Mouse (Mus musculus) limb, embryonic 14.5 days (tissue): ENCODE measurements at regions not wholly inside any gene's neighbourhood (a gene's known extent, or its start where the extent isn't known, plus 50 kb on each side); places are given as distances from the start of the nearest gene placed in this dataset.

Source experiments
- ATAC-seq: fragments of 200-750 bp; cut with Nextera tagmentation; 2 replicates; pipeline ENCODE4 v1.8.0; 2017; ENCODE audit warnings: low read depth, moderate number of reproducible peaks, moderate TSS enrichment; ENCODE audit not compliant: low FRiP score
- DNase-seq: peaks from one replicate; pipeline ENCODE4 v3.0.0-alpha.2; 2015; ENCODE audit warnings: low spot score
- H3K27ac ChIP-seq: fragments of 300-500 bp; sonication (generic); replicated peaks from 2 replicates; pipeline ENCODE4 v1.5.1; 2014; ENCODE audit warnings: low read depth, mild to moderate bottlenecking, low read length, moderate library complexity, mixed read lengths
- H3K27me3 ChIP-seq: fragments of 300-500 bp; sonication (generic); 2 replicates; pipeline ENCODE4 v1.6.1; 2014; ENCODE audit warnings: low read length, mixed read lengths; ENCODE audit not compliant: control insufficient read depth, insufficient read depth
- H3K36me3 ChIP-seq: fragments of 300-500 bp; sonication (generic); 2 replicates; pipeline ENCODE4 v1.6.1; 2014; ENCODE audit warnings: mild to moderate bottlenecking, low read length, moderate library complexity, mixed read lengths; ENCODE audit not compliant: control insufficient read depth, insufficient read depth
- H3K4me1 ChIP-seq: fragments of 300-500 bp; sonication (generic); 2 replicates; pipeline ENCODE4 v1.6.1; 2014; ENCODE audit warnings: antibody characterized with exemption, low read length, mixed read lengths; ENCODE audit not compliant: control insufficient read depth, insufficient read depth
- H3K4me2 ChIP-seq: fragments of 300-500 bp; sonication (generic); replicated peaks from 2 replicates; pipeline ENCODE4 v1.6.1; 2014; ENCODE audit warnings: low read depth, mild to moderate bottlenecking, low read length, moderate library complexity; ENCODE audit not compliant: severe bottlenecking
- H3K4me3 ChIP-seq: fragments of 300-500 bp; sonication (generic); replicated peaks from 2 replicates; pipeline ENCODE4 v1.5.1; 2014; ENCODE audit warnings: low read length
- H3K9ac ChIP-seq: fragments of 300-500 bp; sonication (generic); 2 replicates; pipeline ENCODE4 v1.6.1; 2014; ENCODE audit warnings: mild to moderate bottlenecking, low read depth, low read length, moderate library complexity; ENCODE audit not compliant: severe bottlenecking
- H3K9me3 ChIP-seq: fragments of 300-500 bp; sonication (generic); 2 replicates; pipeline ENCODE4 v1.6.1; 2016; ENCODE audit warnings: low read length; ENCODE audit not compliant: control insufficient read depth
- POLR2A ChIP-seq: fragments of 200-500 bp; IDR thresholded peaks from 2 replicates; pipeline ENCODE4 v1.8.0; 2012; ENCODE audit warnings: inconsistent platforms, mild to moderate bottlenecking, moderate library complexity, borderline replicate concordance; ENCODE audit not compliant: insufficient read depth, insufficient read length; ENCODE audit errors: extremely low read depth
- WGBS: fragments of 180-500 bp; shearing (Covaris S2); extraction: QIAGEN DNeasy Blood & Tissue Kit; methylation state at CpG from one replicate; pipeline ENCODE4 v1.1.7; 2014; 5-methylcytosine and 5-hydroxymethylcytosine counted together

DNA sequence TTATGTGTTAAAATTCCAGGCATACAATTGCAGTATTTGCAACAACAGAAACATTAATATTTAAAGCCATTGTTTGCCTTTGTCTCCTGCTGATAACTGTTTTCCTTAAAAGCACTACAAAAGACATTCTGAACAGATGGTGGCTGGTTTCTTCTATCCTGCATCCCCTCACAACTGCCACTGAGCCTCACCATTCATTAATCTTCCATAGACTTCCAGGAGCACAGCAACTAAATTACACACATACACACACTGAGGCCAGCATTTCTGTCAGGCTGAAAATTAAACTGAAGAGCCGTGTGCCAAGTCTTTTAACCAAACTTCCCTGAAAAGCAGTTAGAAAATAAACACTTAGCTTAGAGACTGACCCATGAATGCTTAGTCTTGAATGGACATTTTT, 658.2 kb downstream of the Dach1 start:
- no peak for ATAC-seq
- H3K4me2 ChIP-seq, result no peak overlapping the region
- H3K4me1 ChIP-seq, result no peaks in the 10 kb centered on the region
- no peaks in the 10 kb centered on the region for H3K36me3 ChIP-seq
- no peaks in the 10 kb centered on the region for H3K9me3 ChIP-seq
- no peak for TF ChIP-seq POLR2A
- no peak for DNase-seq
- no peak overlapping the region for H3K27ac ChIP-seq
- H3K4me3 ChIP-seq, result no peak overlapping the region
- H3K9ac ChIP-seq, result no peak overlapping the region
- H3K27me3 ChIP-seq, result no peaks in the 10 kb centered on the region
- 7% methylated on average over 1 of the region's 1 CpGs for WGBS

- 85% methylated on average over 10 of the region's 10 CpGs for WGBS
These were observed 679.9 kb downstream of the Dach1 start for GRCm38 (mm10) chr14:97489427-97490347.

DNA sequence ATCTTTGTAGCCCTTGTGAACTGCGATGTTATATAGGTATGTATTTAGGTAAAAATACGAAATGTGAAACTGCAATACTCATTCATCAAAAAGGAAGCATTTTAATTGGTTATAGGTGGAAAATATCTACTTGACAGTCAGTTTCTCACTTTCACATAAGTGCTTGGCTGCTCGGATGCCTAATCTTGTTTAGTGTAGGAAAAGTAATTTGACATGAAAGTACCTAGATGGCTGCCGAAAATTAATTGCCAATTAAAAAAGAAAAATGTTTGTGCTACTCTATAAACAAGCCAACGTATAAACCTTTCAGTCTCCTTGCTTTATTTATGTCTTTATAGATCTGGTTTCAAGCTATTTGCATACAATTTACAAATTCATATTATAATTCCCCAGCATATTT, 691.3 kb downstream of the Dach1 start:
- no peak for DNase-seq
- Histone ChIP-seq H3K9ac (no peak overlapping the region), H3K36me3 (no peaks in the 10 kb centered on the region), H3K27ac (no peak overlapping the region), H3K27me3 (no peaks in the 10 kb centered on the region), H3K9me3 (no peaks in the 10 kb centered on the region), H3K4me1 (no peaks in the 10 kb centered on the region), H3K4me2 (no peak overlapping the region), H3K4me3 (no peak overlapping the region)
- TF ChIP-seq POLR2A, result no peak
- WGBS, result 49% methylated on average over 5 of the region's 5 CpGs
- no peak for ATAC-seq

More at GRCm38 (mm10) chr14:97489427-97490347, 679.9 kb downstream of the Dach1 start:
- Histone ChIP-seq H3K9ac (no peak overlapping the region), H3K4me1 (no peaks in the 10 kb centered on the region), H3K27ac (no peak overlapping the region), H3K9me3 (no peaks in the 10 kb centered on the region), H3K27me3 (no peaks in the 10 kb centered on the region), H3K4me2 (no peak overlapping the region), H3K36me3 (no peaks in the 10 kb centered on the region), H3K4me3 (no peak overlapping the region)
- no peak for TF ChIP-seq POLR2A
- no peak for DNase-seq
- ATAC-seq, result no peak

GRCm38 (mm10) chr14:97450525-97451235, 718.9 kb downstream of the Dach1 start:
- H3K9me3 ChIP-seq, result no peaks in the 10 kb centered on the region
- no peak overlapping the region for H3K27ac ChIP-seq
- no peaks in the 10 kb centered on the region for H3K36me3 ChIP-seq
- H3K27me3 ChIP-seq, result no peaks in the 10 kb centered on the region
- ATAC-seq (no peak), DNase-seq (no peak)
- H3K4me2 ChIP-seq, result no peak overlapping the region
- no peak overlapping the region for H3K4me3 ChIP-seq
- H3K4me1 ChIP-seq, result no peaks in the 10 kb centered on the region
- 79% methylated on average over 7 of the region's 7 CpGs for WGBS
- no peak for TF ChIP-seq POLR2A
- no peak overlapping the region for H3K9ac ChIP-seq

DNA sequence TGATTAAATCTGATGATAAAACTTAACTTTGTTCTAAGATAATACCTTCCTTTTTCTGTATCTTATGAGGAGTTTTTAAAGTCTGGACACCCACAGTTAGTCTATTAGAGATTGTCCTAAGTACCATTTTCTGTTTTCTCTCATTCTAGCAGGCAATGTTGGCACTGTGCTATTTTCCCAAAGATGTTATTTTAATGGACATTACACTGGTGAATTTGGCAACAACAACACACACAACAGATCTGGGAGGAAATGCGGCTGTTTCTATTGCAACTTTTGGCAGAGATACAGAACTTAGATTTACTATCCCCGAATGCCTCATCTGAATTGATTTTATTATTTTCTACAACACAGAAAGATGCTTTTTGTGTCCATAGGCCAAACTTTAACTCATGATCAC, 720.9 kb downstream of the Dach1 start:
- ATAC-seq, result no peak
- Histone ChIP-seq H3K36me3 (no peaks in the 10 kb centered on the region), H3K4me2 (no peak overlapping the region), H3K27ac (no peak overlapping the region), H3K9me3 (no peaks in the 10 kb centered on the region), H3K9ac (no peak overlapping the region), H3K27me3 (no peaks in the 10 kb centered on the region), H3K4me1 (no peaks in the 10 kb centered on the region), H3K4me3 (no peak overlapping the region)
- TF ChIP-seq POLR2A, result no peak
- peak; percentile 16 for DNase-seq
- WGBS, result 77% methylated on average over 2 of the region's 2 CpGs
